Mouse (Mus musculus): Measurements from ENCODE around the gene Fbxo30.
A peak's percentile ranks its signal among the peaks of the same experiment; 100 is the strongest.
"Not testable (repeated sequence)": the region's sequence is repeated elsewhere in the genome, so short reads cannot be mapped to it uniquely, and the experiment has no call there.

Gene Fbxo30

GRCm38 (mm10) chr10:11280578-11281463 lies at the start of gene Fbxo30:
Gene Fbxo30 (plus strand): TSS chr10:11281330.
- peak; percentile 74 to 77 for DNase-seq (ENCODE audit: low spot score in 2 of 2)

- DNase-seq (ENCODE audit: low spot score in 2 of 2): no peak
Observed at GRCm38 (mm10) chr10:11233208-11233607, 47.9 kb upstream of the Fbxo30 start.

- DNase-seq (ENCODE audit: low spot score in 2 of 2): not testable (repeated sequence)
Observed at GRCm38 (mm10) chr10:11242988-11243387, 38.1 kb upstream of the Fbxo30 start.

- no peak for DNase-seq (ENCODE audit: low spot score in 2 of 2)
Observed at GRCm38 (mm10) chr10:11248210-11248609, 32.9 kb upstream of the Fbxo30 start.

- no peak for DNase-seq (ENCODE audit: low spot score in 2 of 2)
Observed at GRCm38 (mm10) chr10:11250247-11250997, 30.7 kb upstream of the Fbxo30 start.

- not testable (repeated sequence) for DNase-seq (ENCODE audit: low spot score in 2 of 2)
Observed at GRCm38 (mm10) chr10:11253581-11253980, 27.5 kb upstream of the Fbxo30 start.

GRCm38 (mm10) chr10:11260119-11260518 lies 21.0 kb upstream of the Fbxo30 start:
- DNase-seq (ENCODE audit: low spot score in 2 of 2): no peak

- DNase-seq (ENCODE audit: low spot score in 2 of 2): not testable (repeated sequence)
Observed at GRCm38 (mm10) chr10:11262292-11262691, 18.8 kb upstream of the Fbxo30 start.

GRCm38 (mm10) chr10:11263795-11264194 lies 17.3 kb upstream of the Fbxo30 start:
- not testable (repeated sequence) for DNase-seq (ENCODE audit: low spot score in 2 of 2)

GRCm38 (mm10) chr10:11269165-11269564 lies 12.0 kb upstream of the Fbxo30 start:
- DNase-seq (ENCODE audit: low spot score in 2 of 2): no peak

- no peak for DNase-seq (ENCODE audit: low spot score in 2 of 2)
Observed at GRCm38 (mm10) chr10:11274431-11274830, 6.7 kb upstream of the Fbxo30 start.

GRCm38 (mm10) chr10:11280235-11280577 lies 924 bp upstream of the Fbxo30 start:
- no peak for DNase-seq (ENCODE audit: low spot score in 2 of 2)

- DNase-seq (ENCODE audit: low spot score in 2 of 2): no peak
Observed at GRCm38 (mm10) chr10:11281498-11282305, 572 bp downstream of the Fbxo30 start.

GRCm38 (mm10) chr10:11282306-11282631 lies 1.1 kb downstream of the Fbxo30 start:
- DNase-seq (ENCODE audit: low spot score in 2 of 2): no peak

GRCm38 (mm10) chr10:11298418-11298817 lies 17.3 kb downstream of the Fbxo30 start:
- no peak for DNase-seq (ENCODE audit: low spot score in 2 of 2)

- DNase-seq (ENCODE audit: low spot score in 2 of 2): no peak
Observed at GRCm38 (mm10) chr10:11305365-11306053, 24.4 kb downstream of the Fbxo30 start.

GRCm38 (mm10) chr10:11306054-11306367 lies 24.9 kb downstream of the Fbxo30 start:
- DNase-seq (ENCODE audit: low spot score in 2 of 2): no peak

- DNase-seq (ENCODE audit: low spot score in 2 of 2): no peak
Observed at GRCm38 (mm10) chr10:11309866-11310265, 28.7 kb downstream of the Fbxo30 start.

- DNase-seq (ENCODE audit: low spot score in 2 of 2): no peak
Observed at GRCm38 (mm10) chr10:11310481-11310880, 29.4 kb downstream of the Fbxo30 start.

- DNase-seq (ENCODE audit: low spot score in 2 of 2): not testable (repeated sequence)
Observed at GRCm38 (mm10) chr10:11317856-11318454, 36.8 kb downstream of the Fbxo30 start.

- DNase-seq (ENCODE audit: low spot score in 2 of 2): no peak
Observed at GRCm38 (mm10) chr10:11319446-11319970, 38.4 kb downstream of the Fbxo30 start.

Measured in frontal cortex, postnatal 25 days (tissue).